Mouse (Mus musculus) liver, embryonic 14.5 days (tissue): ENCODE measurements at regions not wholly inside any gene's neighbourhood (a gene's known extent, or its start where the extent isn't known, plus 50 kb on each side); places are given as distances from the start of the nearest gene placed in this dataset.

Experiments
- ATAC-seq: fragments of 200-750 bp; cut with Nextera tagmentation; 2 replicates; pipeline ENCODE4 v1.8.0; 2017; ENCODE audit warnings: moderate number of reproducible peaks, mild to moderate bottlenecking, moderate library complexity; ENCODE audit not compliant: insufficient read depth
- DNase-seq, 3 experiments: peaks; one replicate each; pipeline ENCODE4 v3.0.0-alpha.2; 2012 to 2013; ENCODE audit warnings: low read depth in 3 of 3, low spot score in 3 of 3
- H3K27ac ChIP-seq: fragments of 300-500 bp; sonication (generic); 2 replicates; pipeline ENCODE4 v1.5.1; 2014; ENCODE audit warnings: moderate library complexity, mild to moderate bottlenecking, control low read depth, inconsistent platforms
- H3K27me3 ChIP-seq: fragments of 300-500 bp; sonication (generic); 2 replicates; pipeline ENCODE4 v1.6.1; 2014; ENCODE audit warnings: mild to moderate bottlenecking, low read length, moderate library complexity; ENCODE audit not compliant: control insufficient read depth, insufficient read depth
- H3K36me3 ChIP-seq: fragments of 300-500 bp; sonication (generic); replicated peaks from 2 replicates; pipeline ENCODE4 v1.6.1; 2014; ENCODE audit warnings: low read depth; ENCODE audit not compliant: control insufficient read depth, insufficient read depth
- H3K4me1 ChIP-seq, 2 experiments: fragments of 200-500 bp in 1 of 2; fragments of 300-500 bp in 1 of 2; sonication (generic) in 1 of 2; replicated peaks; 2 replicates each; pipeline ENCODE4 v1.6.1; 2012 to 2014; ENCODE audit warnings: antibody characterized with exemption in 1 of 2, inconsistent platforms in 1 of 2, low read length in 1 of 2; ENCODE audit not compliant: control insufficient read depth in 2 of 2, insufficient read depth in 2 of 2
- H3K4me2 ChIP-seq: fragments of 300-500 bp; sonication (generic); 2 replicates; pipeline ENCODE4 v1.6.1; 2014; ENCODE audit warnings: low read depth, mild to moderate bottlenecking, control low read depth, moderate library complexity
- H3K4me3 ChIP-seq, 2 experiments: fragments of 200-500 bp in 1 of 2; fragments of 300-500 bp in 1 of 2; sonication (generic) in 1 of 2; 2 replicates each; pipeline ENCODE4 v1.5.1; 2012 to 2014; ENCODE audit warnings: low read depth in 2 of 2, low read length in 2 of 2, mild to moderate bottlenecking in 2 of 2, control low read depth in 1 of 2, inconsistent platforms in 1 of 2, moderate library complexity in 1 of 2; ENCODE audit not compliant: insufficient read depth in 1 of 2
- H3K9ac ChIP-seq: fragments of 300-500 bp; sonication (generic); replicated peaks from 2 replicates; pipeline ENCODE4 v1.6.1; 2014; ENCODE audit warnings: mild to moderate bottlenecking, control low read depth, moderate library complexity
- H3K9me3 ChIP-seq: fragments of 300-500 bp; sonication (generic); 2 replicates; pipeline ENCODE4 v1.6.1; 2016; ENCODE audit warnings: low read length, mixed read lengths; ENCODE audit not compliant: control insufficient read depth
- CTCF ChIP-seq: IDR thresholded peaks from 2 replicates; pipeline ENCODE4 v1.5.1; 2016; ENCODE audit warnings: antibody characterized with exemption, low read depth, control low read depth
- EP300 ChIP-seq: IDR thresholded peaks from 2 replicates; pipeline ENCODE4 v1.6.1; 2016; ENCODE audit warnings: antibody characterized with exemption, low read depth
- WGBS: fragments of 180-500 bp; shearing (Covaris S2); extraction: QIAGEN DNeasy Blood & Tissue Kit; methylation state at CpG from one replicate; pipeline ENCODE4 v1.1.7; 2014; ENCODE audit not compliant: insufficient replicate concordance; 5-methylcytosine and 5-hydroxymethylcytosine counted together

DNA sequence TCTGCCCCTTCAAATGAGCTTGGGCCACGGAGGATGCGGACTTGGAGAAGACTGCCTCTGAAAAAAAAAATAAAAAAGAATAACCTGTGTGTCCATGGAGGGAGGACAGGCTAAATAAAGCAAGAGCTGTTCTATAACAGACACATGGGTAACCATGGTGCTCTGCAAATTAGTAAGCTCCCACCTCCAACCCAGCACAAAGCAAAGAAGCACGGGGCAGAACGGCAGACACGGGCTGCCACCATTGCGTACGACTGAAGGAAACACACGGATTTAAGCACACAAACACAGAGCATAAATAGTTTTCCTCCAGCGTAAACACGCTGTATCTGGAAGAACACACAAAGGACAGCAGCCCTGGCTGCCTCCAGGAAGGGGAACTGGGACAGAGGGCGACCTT, 101.9 kb upstream of the Syt13 start:
- TF ChIP-seq EP300 = no peak
- H3K9me3 ChIP-seq = no peaks in the 10 kb centered on the region
- H3K4me3 ChIP-seq = no peak overlapping the region
- no peak overlapping the region for H3K27ac ChIP-seq
- no peak overlapping the region for H3K9ac ChIP-seq
- H3K36me3 ChIP-seq = no peaks in the 10 kb centered on the region
- no peak for ATAC-seq
- WGBS = 54% methylated on average over 11 of the region's 11 CpGs
- DNase-seq = no peak
- no peak overlapping the region for H3K4me2 ChIP-seq
- H3K4me1 ChIP-seq = no peaks in the 10 kb centered on the region
- no peaks in the 10 kb centered on the region for H3K27me3 ChIP-seq

DNA sequence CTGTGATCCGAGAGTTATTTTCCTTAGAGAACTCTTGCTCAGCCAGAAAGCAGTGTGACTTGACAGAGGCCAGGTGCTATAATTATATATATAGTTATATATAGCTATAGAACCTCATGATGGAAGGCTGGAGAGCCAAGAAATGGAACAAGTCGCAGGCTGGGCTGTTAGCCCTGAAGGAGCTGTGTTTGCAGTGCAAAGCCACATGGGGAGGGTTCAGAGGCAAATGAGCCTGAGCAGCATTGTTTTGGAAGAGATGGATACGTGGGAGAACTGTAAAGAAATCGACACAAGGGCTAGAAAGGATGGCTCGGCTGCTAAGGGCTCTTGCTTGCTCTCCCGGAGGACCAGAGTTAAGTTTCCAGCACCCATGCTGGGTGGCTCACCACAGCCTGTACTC, 95.3 kb upstream of the Syt13 start:
- H3K9ac ChIP-seq = no peak overlapping the region
- no peaks in the 10 kb centered on the region for H3K36me3 ChIP-seq
- H3K27ac ChIP-seq = no peak overlapping the region
- no peaks in the 10 kb centered on the region for H3K27me3 ChIP-seq
- no peak overlapping the region for H3K4me3 ChIP-seq
- H3K9me3 ChIP-seq = no peaks in the 10 kb centered on the region
- H3K4me2 ChIP-seq = no peak overlapping the region
- ATAC-seq (no peak), DNase-seq (no peak)
- TF ChIP-seq EP300 = no peak
- TF ChIP-seq CTCF = no peak
- no peaks in the 10 kb centered on the region for H3K4me1 ChIP-seq
- WGBS = 59% methylated on average over 6 of the region's 6 CpGs

DNA sequence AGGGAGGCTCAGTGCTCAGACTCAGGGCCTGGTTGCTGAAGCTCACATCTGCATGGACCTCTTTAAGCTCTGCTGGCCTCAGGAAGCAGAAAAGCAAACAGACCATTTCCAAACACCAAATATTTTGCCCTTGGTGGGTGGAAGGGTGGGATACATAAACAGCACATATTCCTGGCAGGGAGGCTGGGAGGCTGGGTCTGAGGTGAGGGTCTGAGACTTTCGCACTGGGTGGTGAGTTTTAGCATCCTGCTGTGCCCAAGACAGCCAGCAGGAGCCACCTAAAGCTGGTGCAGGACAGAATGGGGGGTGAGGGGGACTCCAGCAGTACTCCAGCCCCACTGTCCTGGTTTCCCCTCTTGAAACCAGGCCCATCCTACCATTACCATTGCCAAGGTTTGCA, 90.6 kb upstream of the Syt13 start:
- Histone ChIP-seq H3K9me3 (no peaks in the 10 kb centered on the region), H3K4me2 (no peak overlapping the region), H3K4me3 (no peak overlapping the region), H3K4me1 (no peaks in the 10 kb centered on the region), H3K27ac (no peak overlapping the region), H3K27me3 (no peaks in the 10 kb centered on the region), H3K9ac (no peak overlapping the region), H3K36me3 (no peaks in the 10 kb centered on the region)
- ATAC-seq (no peak), DNase-seq (no peak)
- TF ChIP-seq EP300 (no peak), CTCF (no peak)
- WGBS = 40% methylated on average over 1 of the region's 1 CpGs

DNA sequence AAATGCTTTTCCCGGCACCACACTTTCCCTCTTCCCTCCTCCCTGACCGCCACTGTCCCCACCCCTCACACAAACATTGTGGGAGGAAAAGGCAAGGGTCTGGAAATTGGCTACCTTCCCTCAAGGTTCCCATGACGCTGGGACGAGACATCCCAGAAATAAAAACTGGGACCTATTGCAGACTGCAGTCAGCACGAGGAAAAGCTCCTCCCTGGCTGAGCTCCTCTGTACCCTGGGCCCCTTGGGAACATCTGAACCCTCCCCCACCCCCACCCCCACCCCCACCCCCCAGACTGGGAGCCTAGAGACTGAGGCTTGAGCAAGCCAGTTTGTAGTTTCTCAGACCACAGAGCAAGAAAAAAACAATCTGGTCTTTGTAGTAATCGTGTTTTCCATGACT, 89.5 kb upstream of the Syt13 start:
- no peak overlapping the region for H3K4me3 ChIP-seq

DNA sequence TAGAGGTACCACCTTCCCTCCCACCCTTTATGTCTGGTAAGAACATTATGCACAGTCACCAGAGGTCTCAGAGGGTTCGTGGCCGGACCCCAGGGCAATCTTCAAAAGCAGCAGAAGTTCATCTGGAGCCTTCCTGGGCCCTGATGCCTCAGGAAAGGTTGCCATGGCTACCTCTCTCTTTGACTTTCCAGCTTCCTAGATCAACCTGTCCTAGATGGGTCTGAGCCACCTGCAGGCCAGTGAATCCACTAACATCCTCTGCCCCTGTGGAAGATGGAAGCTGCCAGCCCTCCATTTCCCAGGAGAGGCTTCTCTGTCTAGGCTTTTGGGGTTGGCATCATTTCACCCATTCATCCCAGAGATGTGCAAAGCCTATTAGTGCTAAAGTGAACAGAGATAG, 84.8 kb upstream of the Syt13 start:
- Histone ChIP-seq H3K36me3 (no peaks in the 10 kb centered on the region), H3K4me1 (no peaks in the 10 kb centered on the region), H3K9ac (no peak overlapping the region), H3K9me3 (no peaks in the 10 kb centered on the region), H3K4me2 (no peak overlapping the region), H3K27ac (no peak overlapping the region), H3K27me3 (no peaks in the 10 kb centered on the region), H3K4me3 (no peak overlapping the region)
- 55% methylated on average over 2 of the region's 2 CpGs for WGBS
- TF ChIP-seq EP300 (no peak), CTCF (no peak)
- ATAC-seq (no peak), DNase-seq (no peak)

More for the DNA sequence above, 89.5 kb upstream of the Syt13 start:
- 30% methylated on average over 6 of the region's 6 CpGs for WGBS
- Histone ChIP-seq H3K27ac (no peak overlapping the region), H3K36me3 (no peaks in the 10 kb centered on the region), H3K27me3 (no peaks in the 10 kb centered on the region), H3K9me3 (no peaks in the 10 kb centered on the region), H3K9ac (no peak overlapping the region), H3K4me1 (no peaks in the 10 kb centered on the region), H3K4me2 (no peak overlapping the region)
- TF ChIP-seq CTCF = no peak
- TF ChIP-seq EP300 = no peak
- no peak for DNase-seq
- no peak for ATAC-seq

DNA sequence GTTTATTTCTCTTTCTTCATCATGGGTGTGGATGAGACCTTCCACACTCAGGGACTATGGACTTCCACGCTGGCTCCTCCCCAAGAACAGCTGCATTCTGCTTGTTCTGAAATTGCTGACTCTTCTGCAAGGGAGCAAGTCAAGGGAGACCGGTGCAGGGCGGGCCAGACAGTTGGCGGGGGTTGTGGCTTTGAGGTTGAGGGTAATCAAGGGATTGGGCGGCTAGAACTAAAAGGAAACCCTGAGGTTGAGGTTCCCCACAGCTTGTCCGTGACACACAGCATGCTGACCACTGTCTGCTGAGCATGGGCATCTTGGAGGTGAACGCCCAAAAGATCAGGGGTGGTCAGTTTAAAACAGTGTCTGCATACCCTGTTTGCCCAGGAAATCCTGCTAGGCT, 83.1 kb upstream of the Syt13 start:
- no peaks in the 10 kb centered on the region for H3K36me3 ChIP-seq
- H3K27me3 ChIP-seq = no peaks in the 10 kb centered on the region
- no peak for TF ChIP-seq EP300
- TF ChIP-seq CTCF = no peak
- WGBS = 16% methylated on average over 7 of the region's 7 CpGs
- no peak overlapping the region for H3K27ac ChIP-seq
- no peaks in the 10 kb centered on the region for H3K4me1 ChIP-seq
- ATAC-seq (no peak), DNase-seq (no peak)
- H3K4me3 ChIP-seq = no peak overlapping the region
- H3K4me2 ChIP-seq = no peak overlapping the region
- H3K9me3 ChIP-seq = no peaks in the 10 kb centered on the region
- H3K9ac ChIP-seq = no peak overlapping the region
